Mouse (Mus musculus) adrenal gland, adult (tissue): ENCODE measurements around the gene Rpn1.

ENCODE experiments used
- DNase-seq, 2 experiments: peaks; one replicate each; pipeline ENCODE4 v3.0.0; 2022 to 2023; ENCODE audit warnings: low spot score in 1 of 2; ENCODE audit not compliant: inconsistent age in 2 of 2

The Rpn1 gene

GRCm38 (mm10) chr6:88084278-88085151, at the start of gene Rpn1:
Gene Rpn1, plus strand, starts transcription at chr6:88084482.
- peak; percentile 96 to 99 for DNase-seq

- DNase-seq = peak in 1 of 2 experiments; percentile 73
These were observed 46.7 kb upstream of the Rpn1 start for GRCm38 (mm10) chr6:88037471-88038045.

- peak in 1 of 2 experiments; percentile 16 for DNase-seq
These were observed 44.9 kb upstream of the Rpn1 start for GRCm38 (mm10) chr6:88039426-88039825.

GRCm38 (mm10) chr6:88041221-88041620, 43.1 kb upstream of the Rpn1 start:
- DNase-seq = peak in 1 of 2 experiments; percentile 61

- DNase-seq = peak in 1 of 2 experiments; percentile 45
These were observed 41.9 kb upstream of the Rpn1 start for GRCm38 (mm10) chr6:88042336-88042735.

- DNase-seq = no peak
These were observed 40.1 kb upstream of the Rpn1 start for GRCm38 (mm10) chr6:88044234-88044576.

GRCm38 (mm10) chr6:88044577-88045405, 39.5 kb upstream of the Rpn1 start, which contains the start of gene Rab7:
Gene Rab7, minus strand, starts transcription at chr6:88045270.
- peak; percentile 97 to 98 for DNase-seq

GRCm38 (mm10) chr6:88045406-88045766, 38.9 kb upstream of the Rpn1 start:
- DNase-seq = no peak

GRCm38 (mm10) chr6:88047853-88048252, 36.4 kb upstream of the Rpn1 start:
- DNase-seq = no peak

- no peak for DNase-seq
These were observed 35.3 kb upstream of the Rpn1 start for GRCm38 (mm10) chr6:88049008-88049407.

- no peak for DNase-seq
These were observed 33.1 kb upstream of the Rpn1 start for GRCm38 (mm10) chr6:88051206-88051605.

GRCm38 (mm10) chr6:88053228-88054080, 30.8 kb upstream of the Rpn1 start:
- DNase-seq = no peak

GRCm38 (mm10) chr6:88054081-88054835, 30.0 kb upstream of the Rpn1 start:
- no peak for DNase-seq

GRCm38 (mm10) chr6:88055663-88056062, 28.6 kb upstream of the Rpn1 start:
- DNase-seq = no peak

GRCm38 (mm10) chr6:88056866-88057265, 27.4 kb upstream of the Rpn1 start:
- no peak for DNase-seq

- no peak for DNase-seq
These were observed 24.4 kb upstream of the Rpn1 start for GRCm38 (mm10) chr6:88059903-88060302.

GRCm38 (mm10) chr6:88060602-88061001, 23.7 kb upstream of the Rpn1 start:
- no peak for DNase-seq

GRCm38 (mm10) chr6:88061406-88061805, 22.9 kb upstream of the Rpn1 start:
- DNase-seq = no peak

- DNase-seq = no peak
These were observed 21.9 kb upstream of the Rpn1 start for GRCm38 (mm10) chr6:88062398-88062797.

GRCm38 (mm10) chr6:88064072-88064642, 20.1 kb upstream of the Rpn1 start:
- no peak for DNase-seq
